Mouse (Mus musculus) heart, adult 2 months (tissue): ENCODE measurements around the gene Atxn10.

Source experiments
- CTCF ChIP-seq: fragments of 200-600 bp; IDR thresholded peaks from 2 replicates; pipeline ENCODE4 v1.8.1; 2022; ENCODE audit warnings: antibody characterized with exemption, mild to moderate bottlenecking, moderate library complexity
- EP300 ChIP-seq: fragments of 200-500 bp; IDR thresholded peaks from 2 replicates; pipeline ENCODE4 v1.6.1; 2011; ENCODE audit warnings: low read depth, low read length, control low read depth; ENCODE audit not compliant: insufficient read depth
- POLR2A ChIP-seq: fragments of 200-500 bp; IDR thresholded peaks from 2 replicates; pipeline ENCODE4 v1.6.1; 2011; ENCODE audit warnings: mild to moderate bottlenecking, low read depth, low read length, control low read depth; ENCODE audit not compliant: insufficient read depth

DNA sequence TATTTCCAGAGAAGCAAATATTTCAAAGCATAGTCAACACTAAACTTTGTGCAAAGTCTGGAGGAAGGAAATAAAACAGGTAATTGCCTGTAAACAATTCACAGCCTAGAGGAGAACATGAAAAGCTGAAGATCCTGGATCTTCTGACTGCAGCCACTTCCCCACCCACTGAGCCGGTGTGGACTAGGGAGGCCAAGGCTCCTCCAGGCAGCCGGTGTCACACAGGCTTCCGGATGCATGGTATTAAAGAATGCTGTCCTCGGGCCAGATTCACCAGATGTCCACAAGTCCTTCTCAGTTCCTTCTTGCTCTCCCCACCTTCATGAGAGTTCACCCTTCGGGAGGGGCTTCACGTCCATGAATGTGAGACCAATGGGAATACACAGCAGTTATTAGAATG lies 73.8 kb downstream of the Atxn10 start:
- TF ChIP-seq CTCF, result no peak
- no peak for TF ChIP-seq POLR2A
- TF ChIP-seq EP300, result no peak
